Mouse (Mus musculus) heart, embryonic 15.5 days (tissue): ENCODE results near the gene Thap3. TPM values are rescaled to one million over a fixed set of nuclear protein-coding genes. Genes with fewer than 3 reads are reported as not detected.
A peak's percentile ranks its signal among the peaks of the same experiment; 100 is the strongest.

Experiments
- ATAC-seq: fragments of 200-750 bp; cut with Nextera tagmentation; replicated peaks from 2 replicates; pipeline ENCODE4 v1.8.0; 2017; ENCODE audit warnings: low read depth, moderate TSS enrichment; ENCODE audit not compliant: insufficient number of reproducible peaks, insufficient read depth, low FRiP score
- H3K27ac ChIP-seq: fragments of 300-500 bp; sonication (generic); 2 replicates; pipeline ENCODE4 v1.5.1; 2015; ENCODE audit warnings: mild to moderate bottlenecking, inconsistent platforms
- H3K27me3 ChIP-seq: fragments of 300-500 bp; sonication (generic); 2 replicates; pipeline ENCODE4 v1.6.1; 2015; ENCODE audit warnings: inconsistent platforms
- H3K36me3 ChIP-seq: fragments of 300-500 bp; sonication (generic); 2 replicates; pipeline ENCODE4 v1.6.1; 2015; ENCODE audit warnings: mild to moderate bottlenecking, inconsistent platforms
- H3K4me1 ChIP-seq: fragments of 300-500 bp; sonication (generic); replicated peaks from 2 replicates; pipeline ENCODE4 v1.6.1; 2015; ENCODE audit warnings: inconsistent platforms
- H3K4me2 ChIP-seq: fragments of 300-500 bp; sonication (generic); 2 replicates; pipeline ENCODE4 v1.6.1; 2015; ENCODE audit warnings: inconsistent platforms, mild to moderate bottlenecking, moderate library complexity
- H3K4me3 ChIP-seq: fragments of 300-500 bp; sonication (generic); 2 replicates; pipeline ENCODE4 v1.5.1; 2015; ENCODE audit warnings: mild to moderate bottlenecking, inconsistent platforms
- H3K9ac ChIP-seq: fragments of 300-500 bp; sonication (generic); 2 replicates; pipeline ENCODE4 v1.6.1; 2015; ENCODE audit warnings: mild to moderate bottlenecking, inconsistent platforms
- H3K9me3 ChIP-seq: fragments of 300-500 bp; sonication (generic); replicated peaks from 2 replicates; pipeline ENCODE4 v1.6.1; 2016; ENCODE audit warnings: inconsistent platforms
- WGBS: fragments of 180-500 bp; shearing (Covaris S2); methylation state at CpG from one replicate; pipeline ENCODE4 v1.1.7; 2015; ENCODE audit warnings: mixed read lengths; 5-methylcytosine and 5-hydroxymethylcytosine counted together
- polyA plus RNA-seq: library from polyadenylated mRNA; unstranded; fragments of >200 nt; fragmentation: Nextera tagmentation; extraction: Ambion mirVana; gene quantifications from 2 replicates; pipeline ENCODE4 v1.2.1, GENCODE M21; 2015

Thap3 gene
- polyA plus RNA-seq, 1 experiment from 2014 or later: 26.3 TPM

DNA sequence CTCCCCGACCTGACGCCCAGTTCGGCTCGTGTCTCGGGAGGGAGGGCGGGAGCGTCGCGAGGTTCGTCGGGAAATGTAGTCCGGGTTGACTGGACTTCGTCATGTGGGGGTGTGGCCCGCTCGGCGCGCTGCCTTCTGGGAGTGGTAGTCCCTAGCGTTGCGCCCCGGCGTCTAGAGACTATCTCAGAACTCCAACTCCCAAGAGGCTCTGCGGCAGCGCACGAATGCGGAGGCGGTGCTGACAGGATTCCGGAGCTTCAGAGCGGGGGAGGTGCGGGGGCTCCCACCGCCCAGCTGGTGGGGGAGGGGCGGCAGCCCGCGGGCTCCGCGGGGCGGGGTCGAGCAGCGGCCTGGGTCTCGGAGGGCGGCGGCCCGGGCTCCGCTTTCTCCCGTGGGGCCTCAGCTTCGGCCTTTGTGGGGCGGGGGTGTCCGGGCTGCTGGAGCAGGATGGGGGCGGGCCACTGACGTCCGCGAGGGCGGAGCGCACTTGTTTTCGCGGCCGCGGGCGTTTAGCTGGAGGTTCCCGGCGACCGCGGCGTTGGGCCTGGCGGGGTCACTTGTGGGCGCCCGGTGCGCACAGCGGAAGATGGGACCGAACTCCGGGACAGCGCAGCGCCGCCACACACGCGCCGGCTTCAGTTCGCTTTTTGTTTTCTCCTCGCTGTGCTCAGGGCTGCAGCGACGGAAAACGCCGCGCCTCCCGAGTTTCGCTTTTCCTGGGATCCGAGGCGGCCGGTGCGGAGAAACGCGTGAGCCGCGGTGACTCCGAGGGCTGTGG is 7.6 kb upstream of the Thap3 start, which contains the start of gene Phf13:
Phf13 (minus strand) TSS at position 86 of the 778 bp plus-strand sequence.
- peak; percentile 94 for ATAC-seq
- H3K9me3 ChIP-seq: no peaks in the 10 kb centered on the region
- peak within 1 kb of the TSS; percentile 94 for H3K27ac ChIP-seq
- peak within 1 kb of the TSS; percentile 89 for H3K4me2 ChIP-seq
- under 1% methylated on average over 80 of the region's 94 CpGs for WGBS
- peaks cover 13% of the 10 kb centered on the region for H3K36me3 ChIP-seq
- H3K27me3 ChIP-seq: no peaks in the 10 kb centered on the region
- peaks cover 28% of the 10 kb centered on the region for H3K4me1 ChIP-seq
- peak within 1 kb of the TSS; percentile 100 for H3K4me3 ChIP-seq
- H3K9ac ChIP-seq: peak within 1 kb of the TSS; percentile 96

DNA sequence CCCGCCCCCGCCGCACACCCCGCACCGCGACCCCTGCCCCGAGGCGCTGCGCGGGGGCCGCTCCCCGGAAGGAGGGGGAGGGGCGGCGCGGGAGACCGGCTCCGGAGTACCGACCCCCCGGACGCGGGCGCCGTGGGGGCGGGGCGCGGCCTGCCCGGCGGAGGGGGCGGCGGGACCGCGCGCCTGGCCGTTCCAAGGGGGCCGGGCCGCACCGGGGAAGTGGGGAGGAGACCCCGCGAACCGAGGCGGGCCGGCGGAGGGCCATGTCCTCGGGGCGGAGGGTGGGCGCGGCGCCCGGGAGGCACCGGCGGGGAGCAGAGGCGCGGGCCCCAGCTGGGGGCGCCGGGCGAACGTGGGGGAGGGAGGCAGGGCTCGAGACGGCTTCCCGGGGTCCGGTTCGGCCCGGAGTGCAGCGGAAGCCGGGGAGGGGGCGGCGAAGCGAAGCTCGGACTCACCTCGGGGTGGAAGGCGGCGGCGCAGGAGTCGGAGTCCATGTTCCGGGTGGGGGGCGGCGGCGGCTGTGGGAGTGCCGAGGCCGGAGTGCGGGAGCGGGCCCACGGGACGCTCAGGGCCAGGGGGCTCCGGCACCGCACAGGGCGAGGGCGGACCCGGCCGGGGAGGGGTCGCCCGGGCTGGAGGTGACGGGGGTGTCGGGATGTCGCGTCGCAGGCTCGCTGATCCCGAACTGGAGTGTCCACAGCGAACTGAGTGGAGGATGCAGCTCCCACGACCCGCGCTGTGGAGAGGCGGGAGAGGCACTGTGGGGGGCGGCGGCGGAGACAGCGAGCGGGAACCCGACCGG is 6.8 kb upstream of the Thap3 start:
- ATAC-seq: peak; percentile 24
- peaks cover 21% of the 10 kb centered on the region for H3K36me3 ChIP-seq
- 1% methylated on average over 75 of the region's 111 CpGs for WGBS

DNA sequence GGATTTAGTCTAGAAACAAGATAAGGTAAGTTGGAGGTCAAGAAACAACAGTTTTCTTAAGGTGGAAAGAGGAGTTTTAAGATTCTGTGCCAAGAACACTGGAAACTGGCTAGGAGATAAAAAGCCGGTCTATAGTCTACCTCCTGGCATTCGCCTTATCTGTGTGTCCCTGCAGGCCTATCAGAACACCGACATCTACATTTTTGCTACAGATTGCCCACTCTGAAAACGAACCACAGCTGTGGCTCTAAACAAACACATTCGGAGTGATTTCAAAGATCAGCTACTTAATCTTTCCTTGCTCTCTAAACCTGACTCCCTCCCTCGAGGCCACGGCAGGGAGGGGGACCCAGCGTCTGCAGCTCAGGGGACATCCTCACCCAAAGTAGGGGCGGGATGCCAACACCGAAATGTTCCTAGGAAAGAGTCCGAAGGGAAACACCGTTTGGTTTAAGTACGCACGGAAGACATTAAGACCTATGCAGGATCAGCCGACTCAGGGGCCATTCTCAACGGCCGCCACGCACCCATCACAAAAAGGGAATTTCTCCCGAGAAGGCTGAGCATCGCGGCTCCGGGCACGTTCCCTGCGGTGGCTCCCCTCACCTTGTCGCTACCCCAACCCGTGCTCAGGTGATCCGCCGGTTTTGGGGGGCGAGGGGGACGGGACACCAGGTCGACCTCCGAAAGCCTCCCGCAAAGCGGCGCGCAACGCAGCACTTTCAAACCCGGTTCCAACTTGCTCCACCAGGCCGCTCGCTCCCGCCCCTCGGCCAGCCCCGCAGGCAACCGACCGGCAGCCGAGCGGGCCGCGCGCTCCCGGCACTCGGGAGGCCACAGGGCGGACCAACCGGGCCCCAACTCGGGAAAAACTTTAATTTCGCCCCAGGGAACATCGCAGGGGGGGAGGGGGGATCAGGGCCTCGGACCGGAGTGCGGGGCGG is 5.7 kb upstream of the Thap3 start:
- Histone ChIP-seq H3K9ac (peak overlapping the region; percentile 96), H3K27ac (peak overlapping the region; percentile 84), H3K36me3 (peaks cover 26% of the 10 kb centered on the region), H3K9me3 (no peaks in the 10 kb centered on the region), H3K4me2 (peak overlapping the region; percentile 89), H3K4me1 (peaks cover 28% of the 10 kb centered on the region), H3K4me3 (peak overlapping the region; percentile 100), H3K27me3 (no peaks in the 10 kb centered on the region)
- WGBS: 3% methylated on average over 61 of the region's 61 CpGs
- ATAC-seq: 0 out of 2 replicates have a peak, but pooled peaks have one; percentile 0

More for the DNA sequence above, 6.8 kb upstream of the Thap3 start:
- H3K4me1 ChIP-seq: peaks cover 28% of the 10 kb centered on the region
- H3K9me3 ChIP-seq: no peaks in the 10 kb centered on the region
- peak overlapping the region; percentile 89 for H3K4me2 ChIP-seq
- peak overlapping the region; percentile 96 for H3K9ac ChIP-seq
- no peaks in the 10 kb centered on the region for H3K27me3 ChIP-seq
- peak overlapping the region; percentile 84 for H3K27ac ChIP-seq
- H3K4me3 ChIP-seq: peak overlapping the region; percentile 100

DNA sequence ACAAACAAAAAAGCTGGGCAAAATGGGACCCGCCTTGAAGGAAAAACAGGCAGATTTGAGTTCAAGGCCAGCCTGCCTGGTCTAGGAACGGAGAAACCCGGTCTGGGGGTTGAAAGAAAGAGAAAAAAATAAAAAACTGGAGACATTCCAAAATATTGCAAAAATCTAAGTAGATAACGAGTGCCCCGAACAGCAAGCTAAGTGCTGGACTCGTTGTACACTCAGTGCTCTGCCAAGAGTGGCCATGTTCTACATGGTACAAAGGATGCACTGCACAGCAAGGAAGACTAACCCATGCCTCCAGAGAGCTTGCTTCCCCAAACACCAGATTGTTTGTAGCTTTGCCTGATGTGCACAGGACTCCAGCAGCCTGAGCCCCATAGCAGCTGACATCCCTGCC is 4.2 kb upstream of the Thap3 start:
- H3K4me3 ChIP-seq: 0 out of 2 replicates have a peak overlapping the region, but pooled peaks have one; percentile 2
- no peaks in the 10 kb centered on the region for H3K9me3 ChIP-seq
- H3K27me3 ChIP-seq: no peaks in the 10 kb centered on the region
- peaks cover 35% of the 10 kb centered on the region for H3K4me1 ChIP-seq
- peaks cover 26% of the 10 kb centered on the region for H3K36me3 ChIP-seq
- WGBS: 60% methylated on average over 6 of the region's 6 CpGs
- no peak for ATAC-seq
- H3K4me2 ChIP-seq: 0 out of 2 replicates have a peak overlapping the region, but pooled peaks have one; percentile 89
- H3K9ac ChIP-seq: no peak overlapping the region
- no peak overlapping the region for H3K27ac ChIP-seq

DNA sequence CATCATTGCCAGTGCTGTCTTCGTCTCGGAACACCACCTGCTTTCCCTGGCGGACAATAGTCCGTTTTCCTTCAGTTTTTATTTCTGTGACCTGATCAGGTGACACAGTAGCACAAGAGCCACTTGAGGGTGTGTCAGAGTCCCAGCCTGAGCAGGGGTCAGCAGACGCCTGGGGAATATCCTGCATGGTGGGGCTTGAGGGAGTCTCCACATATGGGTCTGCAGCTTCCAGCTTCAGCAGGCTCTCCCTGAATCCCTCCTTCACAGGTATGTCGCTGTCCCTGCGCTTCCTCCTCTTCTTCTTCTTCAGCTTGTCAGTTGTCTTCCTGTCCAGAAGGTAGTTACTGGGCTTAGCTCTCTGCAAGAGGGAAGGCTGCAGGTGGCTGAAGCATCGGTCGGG is 3.3 kb upstream of the Thap3 start:
- no peaks in the 10 kb centered on the region for H3K9me3 ChIP-seq
- no peak overlapping the region for H3K4me3 ChIP-seq
- H3K4me2 ChIP-seq: no peak overlapping the region
- no peak overlapping the region for H3K9ac ChIP-seq
- H3K27ac ChIP-seq: no peak overlapping the region
- no peak for ATAC-seq
- peaks cover 26% of the 10 kb centered on the region for H3K36me3 ChIP-seq
- no peaks in the 10 kb centered on the region for H3K27me3 ChIP-seq
- WGBS: 85% methylated on average over 9 of the region's 9 CpGs
- H3K4me1 ChIP-seq: peaks cover 37% of the 10 kb centered on the region

DNA sequence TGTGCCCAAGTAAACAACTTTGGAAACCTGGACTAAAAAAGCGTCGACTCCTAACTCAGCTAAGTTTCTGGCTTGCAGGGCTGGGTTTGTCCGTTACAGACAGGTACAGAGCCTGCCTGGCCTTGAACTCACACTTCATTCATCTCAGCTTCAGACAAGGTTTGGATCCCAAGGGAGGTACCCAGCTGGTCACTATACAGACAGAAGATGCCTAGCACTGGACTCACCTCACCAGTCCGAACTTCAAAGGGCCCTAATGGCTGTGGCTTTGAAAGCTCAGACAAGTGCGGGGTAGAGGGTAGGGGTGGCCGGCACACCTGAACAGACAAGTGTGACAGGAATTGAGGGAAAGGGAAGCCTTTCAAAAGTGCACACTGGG is 302 bp upstream of the Thap3 start:
- peaks cover 26% of the 10 kb centered on the region for H3K36me3 ChIP-seq
- peak overlapping the region; percentile 83 for H3K4me2 ChIP-seq
- WGBS: 35% methylated on average over 6 of the region's 6 CpGs
- peaks cover 43% of the 10 kb centered on the region for H3K4me1 ChIP-seq
- peak overlapping the region; percentile 83 for H3K27ac ChIP-seq
- no peak for ATAC-seq
- peak overlapping the region; percentile 94 for H3K9ac ChIP-seq
- no peaks in the 10 kb centered on the region for H3K27me3 ChIP-seq
- H3K4me3 ChIP-seq: peak overlapping the region; percentile 96
- no peaks in the 10 kb centered on the region for H3K9me3 ChIP-seq

DNA sequence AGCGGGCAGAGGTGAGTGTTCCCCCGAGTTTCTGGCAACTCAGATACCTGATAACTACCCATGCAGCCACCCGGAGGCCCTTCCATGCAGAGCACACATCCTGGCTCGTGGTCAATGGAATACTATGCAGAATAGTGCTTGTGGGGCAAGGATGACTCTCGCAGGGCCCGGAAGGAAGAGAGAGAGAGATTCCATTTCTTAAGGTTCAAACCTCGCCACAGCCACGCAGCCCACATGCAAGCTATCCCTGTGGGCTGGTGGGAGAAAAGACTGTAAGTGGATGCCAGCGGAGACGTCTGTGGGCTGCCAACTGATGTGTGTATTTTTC is 819 bp downstream of the Thap3 start:
- peaks cover 26% of the 10 kb centered on the region for H3K36me3 ChIP-seq
- ATAC-seq: no peak
- H3K27ac ChIP-seq: peak overlapping the region; percentile 83; the same call in 1 of the 2 replicates
- peak overlapping the region; percentile 83 for H3K4me2 ChIP-seq
- peak overlapping the region; percentile 96 for H3K4me3 ChIP-seq
- no peaks in the 10 kb centered on the region for H3K27me3 ChIP-seq
- H3K9me3 ChIP-seq: no peaks in the 10 kb centered on the region
- peaks cover 43% of the 10 kb centered on the region for H3K4me1 ChIP-seq
- H3K9ac ChIP-seq: peak overlapping the region; percentile 94
- WGBS: 23% methylated on average over 10 of the region's 10 CpGs

DNA sequence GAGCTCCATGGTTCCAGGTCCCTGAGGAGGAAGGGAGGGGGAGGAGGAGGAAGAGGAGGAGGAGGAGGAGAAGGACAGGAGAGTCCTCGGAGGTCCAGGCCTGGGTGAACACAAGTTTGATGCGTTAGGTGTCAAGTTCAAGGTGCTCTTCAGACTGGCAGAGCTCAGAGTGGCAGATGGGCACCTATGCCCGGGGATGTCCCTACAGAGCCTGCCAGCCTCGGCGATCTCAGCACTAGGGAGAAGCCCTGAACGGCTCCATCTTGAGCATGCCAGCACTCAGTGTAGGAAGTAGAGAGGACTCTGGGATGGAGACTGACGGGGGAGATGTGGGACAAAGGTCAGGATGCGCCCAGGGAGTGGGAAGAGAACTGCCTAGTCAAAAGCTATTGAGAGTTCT is 2.1 kb downstream of the Thap3 start:
- 67% methylated on average over 8 of the region's 8 CpGs for whole genome bisulfite sequencing
- Histone ChIP-seq H3K27ac (no peak overlapping the region), H3K9ac (no peak overlapping the region), H3K36me3 (peaks cover 16% of the 10 kb centered on the region), H3K4me2 (no peak overlapping the region), H3K9me3 (no peaks in the 10 kb centered on the region), H3K27me3 (no peaks in the 10 kb centered on the region), H3K4me3 (no peak overlapping the region), H3K4me1 (peaks cover 42% of the 10 kb centered on the region)
- no peak for ATAC-seq

DNA sequence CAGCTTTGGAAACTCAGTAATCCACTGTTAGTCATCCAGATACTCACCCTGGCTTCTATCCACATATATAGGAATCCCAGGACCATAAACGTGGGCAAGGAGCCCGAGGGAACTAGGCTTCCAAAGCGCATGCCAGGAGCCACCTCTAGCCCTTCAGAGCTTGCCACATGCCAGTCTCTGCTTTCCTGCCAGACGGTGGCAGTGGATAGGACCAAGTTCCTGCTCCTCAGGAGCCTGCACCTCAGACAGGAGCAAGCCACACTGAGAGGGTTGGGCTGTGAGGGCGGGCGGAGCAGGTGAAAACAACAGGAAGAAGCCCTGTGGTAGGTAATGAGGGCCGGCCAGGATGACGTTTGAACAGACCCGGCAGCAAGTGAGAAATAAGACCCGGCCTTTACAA is 2.9 kb downstream of the Thap3 start:
- H3K4me1 ChIP-seq: peaks cover 42% of the 10 kb centered on the region
- H3K36me3 ChIP-seq: peaks cover 9% of the 10 kb centered on the region
- no peak overlapping the region for H3K27ac ChIP-seq
- WGBS: 41% methylated on average over 10 of the region's 10 CpGs
- H3K4me3 ChIP-seq: no peak overlapping the region
- no peaks in the 10 kb centered on the region for H3K27me3 ChIP-seq
- no peak for ATAC-seq
- no peak overlapping the region for H3K4me2 ChIP-seq
- H3K9ac ChIP-seq: no peak overlapping the region
- no peaks in the 10 kb centered on the region for H3K9me3 ChIP-seq

DNA sequence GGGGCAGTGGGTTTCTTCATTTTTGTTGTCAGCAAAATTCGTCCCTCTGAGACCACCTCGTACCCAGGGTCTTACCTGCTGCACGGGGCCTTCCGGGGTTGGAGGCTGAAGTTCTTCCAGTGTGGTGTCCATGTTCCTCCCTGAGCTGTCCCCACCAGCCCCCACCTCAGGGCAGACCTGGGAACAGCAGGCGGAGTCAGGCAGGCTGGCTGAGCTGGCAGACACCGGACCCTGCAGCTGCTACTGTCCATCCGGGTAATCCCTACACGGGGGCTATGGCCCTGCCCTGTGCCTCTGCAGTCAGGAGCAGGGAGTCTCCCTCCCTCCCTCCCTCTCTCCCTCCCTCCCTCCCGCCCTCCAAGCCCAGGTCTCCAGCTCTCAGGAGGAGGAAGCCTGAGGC is 5.2 kb downstream of the Thap3 start:
- Histone ChIP-seq H3K9me3 (no peaks in the 10 kb centered on the region), H3K4me2 (0 out of 2 replicates have a peak overlapping the region, but pooled peaks have one; percentile 6), H3K4me1 (peaks cover 37% of the 10 kb centered on the region), H3K27me3 (no peaks in the 10 kb centered on the region), H3K27ac (no peak overlapping the region), H3K36me3 (peaks cover 12% of the 10 kb centered on the region), H3K4me3 (no peak overlapping the region), H3K9ac (no peak overlapping the region)
- 28% methylated on average over 8 of the region's 9 CpGs for WGBS
- ATAC-seq: no peak
